Mouse (Mus musculus): ENCODE measurements around the gene Ccne1. TPM values are rescaled to one million over a fixed set of nuclear protein-coding genes. Genes with fewer than 3 reads are reported as not detected.
A peak's percentile ranks its signal among the peaks of the same experiment; 100 is the strongest.

Ccne1 gene
- total and polyA plus RNA-seq, 3 experiments: 53.1 to 321 (median 78.0) TPM

- TF ChIP-seq USF2 (IDR thresholded peaks at IDR 0.05; ENCODE audit: borderline replicate concordance in 1 of 2, insufficient read depth in 1 of 2, low read depth in 1 of 2, low read length in 2 of 2) (0 out of 4 replicates have a peak, but pooled peaks of 1 of the 2 experiments have one; percentile 29), NELFE (IDR thresholded peaks at IDR 0.05; ENCODE audit: low read depth, low read length) (peak; percentile 75), POLR2AphosphoS2 (IDR thresholded peaks at IDR 0.05; ENCODE audit: low read length) (peak; percentile 31; the same call in 1 of the 2 replicates), ZC3H11A (IDR thresholded peaks at IDR 0.05; ENCODE audit: low read depth, low read length) (peak; percentile 73), MAX (IDR thresholded peaks at IDR 0.05; ENCODE audit: low read length) (peak; percentile 41), HCFC1 (IDR thresholded peaks at IDR 0.05; ENCODE audit: low read depth, low read length) (peak; percentile 25; the same call in 1 of the 2 replicates), GATA1 (IDR thresholded peaks at IDR 0.05; ENCODE audit: low read depth, low read length) (no peak), MXI1 (IDR thresholded peaks at IDR 0.05; ENCODE audit: low read depth, low read length) (peak; percentile 62), ZMIZ1 (IDR thresholded peaks at IDR 0.05; ENCODE audit: low read depth, low read length) (0 out of 2 replicates have a peak, but pooled peaks have one; percentile 53), MYC (IDR thresholded peaks at IDR 0.05; ENCODE audit: low read depth, low read length) (no peak), CHD2 (IDR thresholded peaks at IDR 0.05; ENCODE audit: low read length) (no peak), JUND (IDR thresholded peaks at IDR 0.05; ENCODE audit: low read depth, low read length) (no peak), POLR2A (IDR thresholded peaks at IDR 0.05; ENCODE audit: control insufficient read depth in 1 of 2, insufficient read depth in 1 of 2, low read depth in 1 of 2, low read length in 2 of 2, poor library complexity in 1 of 2) (peak in 1 of 2 experiments; percentile 69; a peak in 2 of 4 replicates), TAL1 (IDR thresholded peaks at IDR 0.05; ENCODE audit: low read length) (no peak), ZNF384 (IDR thresholded peaks at IDR 0.05; ENCODE audit: low read depth, low read length) (no peak), TBP (IDR thresholded peaks at IDR 0.05; ENCODE audit: low read depth, low read length) (peak; percentile 12; the same call in 1 of the 2 replicates), ELF1 (IDR thresholded peaks at IDR 0.05; ENCODE audit: low read depth, low read length) (no peak), USF1 (IDR thresholded peaks at IDR 0.05; ENCODE audit: low read depth, low read length) (peak; percentile 82), SMC3 (IDR thresholded peaks at IDR 0.05; ENCODE audit: low read depth, low read length) (peak; percentile 85), BHLHE40 (IDR thresholded peaks at IDR 0.05; ENCODE audit: borderline replicate concordance, low read depth, low read length) (peak; percentile 78), ETS1 (IDR thresholded peaks at IDR 0.05; ENCODE audit: low read depth, low read length) (peak; percentile 30; the same call in 1 of the 2 replicates), MYB (IDR thresholded peaks at IDR 0.05; ENCODE audit: low read depth, low read length) (no peak), E2F4 (IDR thresholded peaks at IDR 0.05; ENCODE audit: borderline replicate concordance, low read depth, low read length) (peak; percentile 76; the same call in 1 of the 2 replicates), EP300 (IDR thresholded peaks at IDR 0.05; ENCODE audit: low read depth in 1 of 2, low read length in 2 of 2) (peak in 1 of 2 experiments; percentile 22; a peak in 2 of 4 replicates), RCOR1 (IDR thresholded peaks at IDR 0.05; ENCODE audit: low read depth, low read length) (0 out of 2 replicates have a peak, but pooled peaks have one; percentile 31), SIN3A (IDR thresholded peaks at IDR 0.05; ENCODE audit: low read length) (peak; percentile 71), UBTF (IDR thresholded peaks at IDR 0.05; ENCODE audit: borderline replicate concordance, insufficient read depth, low read depth, low read length) (peak; percentile 95; the same call in 1 of the 2 replicates), NRF1 (IDR thresholded peaks at IDR 0.05; ENCODE audit: insufficient read depth, low read depth, low read length, poor library complexity, severe bottlenecking) (no peak), RAD21 (IDR thresholded peaks at IDR 0.05; ENCODE audit: low read depth, low read length) (peak; percentile 84), MAZ (IDR thresholded peaks at IDR 0.05; ENCODE audit: low read depth, low read length) (peak; percentile 86), CHD1 (IDR thresholded peaks at IDR 0.05; ENCODE audit: low read depth, low read length) (no peak), CTCF (IDR thresholded peaks at IDR 0.05 in 2 of 3, conservative IDR thresholded peaks at IDR 0.05 in 1 of 3; ENCODE audit: control insufficient read depth in 1 of 3, insufficient read depth in 1 of 3, low read depth in 2 of 3, low read length in 3 of 3, poor library complexity in 1 of 3, severe bottlenecking in 1 of 3) (peak; percentile 65 to 95 (median 93))
- Histone ChIP-seq H3K4me3 (ENCODE audit: control insufficient read depth in 1 of 2, insufficient read depth in 1 of 2, low read depth in 2 of 2, low read length in 2 of 2) (peak overlapping the region; percentile 60 to 71), H3K9ac (ENCODE audit: control insufficient read depth, low read depth, low read length, poor library complexity, severe bottlenecking) (peak overlapping the region; percentile 75), H3K79me2 (ENCODE audit: control insufficient read depth, insufficient read depth, low read length, poor library complexity) (peaks cover 3% of the 10 kb centered on the region; the same call in 1 of the 2 replicates), H3K27me3 (ENCODE audit: control insufficient read depth in 1 of 2, insufficient read depth in 2 of 2, low read length in 2 of 2) (peaks cover 0 to 3% of the 10 kb centered on the region in 2 experiments; a peak in 1 of 4 replicates), H3K9me3 (replicated peaks; ENCODE audit: insufficient read depth, low read length) (no peaks in the 10 kb centered on the region), H3K36me3 (ENCODE audit: control insufficient read depth in 1 of 2, insufficient read depth in 2 of 2, low read length in 2 of 2) (no peaks in the 10 kb centered on the region), H3K27ac (ENCODE audit: control insufficient read depth, low read depth, low read length) (peak overlapping the region; percentile 49), H3K4me1 (ENCODE audit: control insufficient read depth in 1 of 2, insufficient read depth in 2 of 2, low read length in 2 of 2) (peaks cover 0 to 4% of the 10 kb centered on the region in 2 experiments; a peak in 3 of 4 replicates)
- DNase-seq (ENCODE audit: low read depth, low spot score): peak; percentile 91
Observed at GRCm38 (mm10) chr7:38061060-38061970, 46.0 kb downstream of the Ccne1 start.

Data from MEL (cell line).